In genomic region chr10:79856280-79856679, GRCm38 (mm10) we compare ENCODE assay signal across 8 mouse cellular contexts. TPM values are rescaled to one million over a fixed set of nuclear protein-coding genes. Genes with fewer than 3 reads are reported as not detected.
A peak's percentile ranks its signal among the peaks of the same experiment; 100 is the strongest.
DNase-seq lines count a peak whose midpoint lies in the region; ATAC-seq and TF ChIP-seq lines count a peak whose summit lies in the region.

No protein-coding gene starts in this region.

- peaks cover 50% of the 10 kb centered on the region for H3K36me3 ChIP-seq in embryonic facial prominence, embryonic 13.5 days
- H3K36me3 ChIP-seq in hindbrain, postnatal 0 days (ENCODE audit: insufficient read depth, low read length), result peaks cover 22% of the 10 kb centered on the region
- peaks cover 25% of the 10 kb centered on the region for H3K36me3 ChIP-seq in midbrain, postnatal 0 days (ENCODE audit: insufficient read depth, low read length)

- no peak for DNase-seq in layer of hippocampus, adult 2 months (ENCODE audit: low spot score in 2 of 2)
- DNase-seq in layer of hippocampus, adult 9-11 months, result no peak
- no peak for DNase-seq in hindbrain, postnatal 0 days (ENCODE audit: low spot score)
- DNase-seq in midbrain, postnatal 0 days (ENCODE audit: low spot score), result no peak
- DNase-seq in thymus, postnatal 25 days, result no peak
- no peak for DNase-seq in left cerebral cortex, adult 8-10 months (ENCODE audit: low spot score in 2 of 2)
- DNase-seq in frontal cortex, postnatal 25 days (ENCODE audit: low spot score in 2 of 2), result no peak

- peak overlapping the region; percentile 100 for H3K4me3 ChIP-seq in layer of hippocampus, adult 2 months
- H3K4me3 ChIP-seq in embryonic facial prominence, embryonic 13.5 days, result peak overlapping the region; percentile 99
- peak overlapping the region; percentile 96 for H3K4me3 ChIP-seq in hindbrain, postnatal 0 days (ENCODE audit: low read length)
- peak overlapping the region; percentile 93 for H3K4me3 ChIP-seq in midbrain, postnatal 0 days (ENCODE audit: low read depth, low read length)

- no peaks in the 10 kb centered on the region for H3K27me3 ChIP-seq in embryonic facial prominence, embryonic 13.5 days
- H3K27me3 ChIP-seq in hindbrain, postnatal 0 days (ENCODE audit: insufficient read depth, low read length), result no peaks in the 10 kb centered on the region
- no peaks in the 10 kb centered on the region for H3K27me3 ChIP-seq in midbrain, postnatal 0 days (ENCODE audit: insufficient read depth, low read length)

- WGBS in embryonic facial prominence, embryonic 13.5 days, result 42% methylated on average over 6 of the region's 6 CpGs
- 28% methylated on average over 6 of the region's 6 CpGs for WGBS in hindbrain, postnatal 0 days
- WGBS in midbrain, postnatal 0 days, result 28% methylated on average over 6 of the region's 6 CpGs

- H3K9ac ChIP-seq in embryonic facial prominence, embryonic 13.5 days, result peak overlapping the region; percentile 99
- peak overlapping the region; percentile 99 for H3K9ac ChIP-seq in hindbrain, postnatal 0 days (replicated peaks; ENCODE audit: low read length)
- H3K9ac ChIP-seq in midbrain, postnatal 0 days (replicated peaks; ENCODE audit: low read length, poor library complexity, severe bottlenecking), result peak overlapping the region; percentile 99

- H3K4me2 ChIP-seq in embryonic facial prominence, embryonic 13.5 days, result peak overlapping the region; percentile 99
- H3K4me2 ChIP-seq in hindbrain, postnatal 0 days (ENCODE audit: low read depth, low read length), result peak overlapping the region; percentile 98
- peak overlapping the region; percentile 93 for H3K4me2 ChIP-seq in midbrain, postnatal 0 days (ENCODE audit: low read depth, low read length, poor library complexity, severe bottlenecking)

- no peak for ATAC-seq in embryonic facial prominence, embryonic 13.5 days (ENCODE audit: insufficient number of reproducible peaks, insufficient read depth, low FRiP score, low TSS enrichment, low read depth)
- ATAC-seq in hindbrain, postnatal 0 days, result no peak
- no peak for ATAC-seq in midbrain, postnatal 0 days (ENCODE audit: low FRiP score)

- no peak for TF ChIP-seq CTCF in layer of hippocampus, adult 2 months (conservative IDR thresholded peaks at IDR 0.05)
- no peak for TF ChIP-seq CTCF in hindbrain, postnatal 0 days (IDR thresholded peaks at IDR 0.05; ENCODE audit: low read depth)
- no peak for TF ChIP-seq CTCF in midbrain, postnatal 0 days (IDR thresholded peaks at IDR 0.05)

- peaks cover 66% of the 10 kb centered on the region for H3K4me1 ChIP-seq in embryonic facial prominence, embryonic 13.5 days
- H3K4me1 ChIP-seq in hindbrain, postnatal 0 days (ENCODE audit: insufficient read depth, low read length), result peaks cover 52% of the 10 kb centered on the region
- H3K4me1 ChIP-seq in midbrain, postnatal 0 days (ENCODE audit: insufficient read depth, low read length), result peaks cover 41% of the 10 kb centered on the region

- peak overlapping the region; percentile 100 for H3K27ac ChIP-seq in layer of hippocampus, adult 2 months
- H3K27ac ChIP-seq in embryonic facial prominence, embryonic 13.5 days, result peak overlapping the region; percentile 100; the same call in 1 of the 2 replicates
- H3K27ac ChIP-seq in hindbrain, postnatal 0 days, result peak overlapping the region; percentile 100; the same call in 1 of the 2 replicates
- no peak overlapping the region for H3K27ac ChIP-seq in midbrain, postnatal 0 days (ENCODE audit: low read depth, low read length)

- H3K9me3 ChIP-seq in embryonic facial prominence, embryonic 13.5 days, result no peaks in the 10 kb centered on the region
- no peaks in the 10 kb centered on the region for H3K9me3 ChIP-seq in hindbrain, postnatal 0 days (ENCODE audit: low read length)
- no peaks in the 10 kb centered on the region for H3K9me3 ChIP-seq in midbrain, postnatal 0 days (ENCODE audit: low read length)

RNA-seq across cellular contexts. Expression of gene Ptbp1, which starts 2.1 kb away (rescaled TPM):
- total RNA-seq in layer of hippocampus, adult 2 months (2021), result 10 to 100 TPM; 56.9 to 58.7 TPM
- polyA plus RNA-seq in embryonic facial prominence, embryonic 13.5 days (2015; fragmentation: Nextera tagmentation; extraction: Ambion mirVana), result 386 and 390 TPM in 2 replicates
- 166 and 173 TPM in 2 replicates for total RNA-seq in hindbrain, postnatal 0 days (2014; rRNA removed)
- polyA plus RNA-seq in hindbrain, postnatal 0 days (2015; fragmentation: Nextera tagmentation; extraction: Ambion mirVana), result 58.9 and 65.5 TPM in 2 replicates
- total RNA-seq in midbrain, postnatal 0 days (2014; rRNA removed), result 114 and 119 TPM in 2 replicates
- polyA plus RNA-seq in midbrain, postnatal 0 days (2015; fragmentation: Nextera tagmentation; extraction: Ambion mirVana), result 46.2 and 49.7 TPM in 2 replicates
- 10 to 100 TPM; 59.3 to 67.3 (median 63.6) TPM for total RNA-seq in left cerebral cortex, adult 8-10 months (2022)

RNA-seq across cellular contexts. Expression of gene Prtn3, which starts 18.0 kb away (rescaled TPM):
- total RNA-seq in layer of hippocampus, adult 2 months (2021), result 1 to 10 TPM; 1.5 to 2.6 TPM
- polyA plus RNA-seq in embryonic facial prominence, embryonic 13.5 days (2015; fragmentation: Nextera tagmentation; extraction: Ambion mirVana), result 7.3 and 8.5 TPM in 2 replicates
- 9.4 and 20.5 TPM in 2 replicates for total RNA-seq in hindbrain, postnatal 0 days (2014; rRNA removed)
- 11.6 and 11.8 TPM in 2 replicates for polyA plus RNA-seq in hindbrain, postnatal 0 days (2015; fragmentation: Nextera tagmentation; extraction: Ambion mirVana)
- total RNA-seq in midbrain, postnatal 0 days (2014; rRNA removed), result 5.9 and 7.5 TPM in 2 replicates
- 11.7 and 14.6 TPM in 2 replicates for polyA plus RNA-seq in midbrain, postnatal 0 days (2015; fragmentation: Nextera tagmentation; extraction: Ambion mirVana)
- total RNA-seq in left cerebral cortex, adult 8-10 months (2022), result 1 to 10 TPM; 2.4 to 3.2 (median 2.7) TPM

RNA-seq across cellular contexts. Expression of gene Plppr3, which starts 18.2 kb away (rescaled TPM):
- 10 to 100 TPM; 33.7 to 37.1 TPM for total RNA-seq in layer of hippocampus, adult 2 months (2021)
- 126 and 138 TPM in 2 replicates for polyA plus RNA-seq in embryonic facial prominence, embryonic 13.5 days (2015; fragmentation: Nextera tagmentation; extraction: Ambion mirVana)
- 487 and 541 TPM in 2 replicates for total RNA-seq in hindbrain, postnatal 0 days (2014; rRNA removed)
- 268 and 283 TPM in 2 replicates for polyA plus RNA-seq in hindbrain, postnatal 0 days (2015; fragmentation: Nextera tagmentation; extraction: Ambion mirVana)
- total RNA-seq in midbrain, postnatal 0 days (2014; rRNA removed), result 494 and 539 TPM in 2 replicates
- polyA plus RNA-seq in midbrain, postnatal 0 days (2015; fragmentation: Nextera tagmentation; extraction: Ambion mirVana), result 350 and 358 TPM in 2 replicates
- total RNA-seq in left cerebral cortex, adult 8-10 months (2022), result 10 to 100 TPM; 49.7 to 56.0 (median 52.7) TPM

RNA-seq across cellular contexts. Expression of gene Elane, which starts 29.8 kb away (rescaled TPM):
- not detected for total RNA-seq in layer of hippocampus, adult 2 months (2021)
- polyA plus RNA-seq in embryonic facial prominence, embryonic 13.5 days (2015; fragmentation: Nextera tagmentation; extraction: Ambion mirVana), result 1.9 TPM in 1 of 2 replicates, not detected in the other
- not detected in 2 replicates for total RNA-seq in hindbrain, postnatal 0 days (2014; rRNA removed)
- 0.24 TPM in 1 of 2 replicates, not detected in the other for polyA plus RNA-seq in hindbrain, postnatal 0 days (2015; fragmentation: Nextera tagmentation; extraction: Ambion mirVana)
- not detected in 2 replicates for total RNA-seq in midbrain, postnatal 0 days (2014; rRNA removed)
- not detected in 2 replicates for polyA plus RNA-seq in midbrain, postnatal 0 days (2015; fragmentation: Nextera tagmentation; extraction: Ambion mirVana)
- not detected for total RNA-seq in left cerebral cortex, adult 8-10 months (2022)

RNA-seq across cellular contexts. Expression of gene Cfd, which starts 34.4 kb away (rescaled TPM):
- total RNA-seq in layer of hippocampus, adult 2 months (2021), result not detected
- polyA plus RNA-seq in embryonic facial prominence, embryonic 13.5 days (2015; fragmentation: Nextera tagmentation; extraction: Ambion mirVana), result not detected in 2 replicates
- not detected in 2 replicates for total RNA-seq in hindbrain, postnatal 0 days (2014; rRNA removed)
- not detected in 2 replicates for polyA plus RNA-seq in hindbrain, postnatal 0 days (2015; fragmentation: Nextera tagmentation; extraction: Ambion mirVana)
- not detected in 2 replicates for total RNA-seq in midbrain, postnatal 0 days (2014; rRNA removed)
- polyA plus RNA-seq in midbrain, postnatal 0 days (2015; fragmentation: Nextera tagmentation; extraction: Ambion mirVana), result not detected in 2 replicates
- not detected for total RNA-seq in left cerebral cortex, adult 8-10 months (2022)
